Mouse (Mus musculus) left cerebral cortex, postnatal 10 days (tissue): ENCODE results near the gene Wfdc2. TPM values are rescaled to one million over a fixed set of nuclear protein-coding genes. Genes with fewer than 3 reads are reported as not detected.
"Not testable (repeated sequence)": the region's sequence is repeated elsewhere in the genome, so short reads cannot be mapped to it uniquely, and the experiment has no call there.

Source experiments
- DNase-seq, 2 experiments: peaks; one replicate each; pipeline ENCODE4 v3.0.0; 2021 to 2022; ENCODE audit warnings: low spot score in 2 of 2, mixed read lengths in 1 of 2; ENCODE audit errors: extremely low spot score in 1 of 2
- intact Hi-C: fragments of 180-260 bp; cut with DNase I; formaldehyde crosslinking; loops from one replicate; pipeline ENCODE4 v1.15.1; 2025
- total RNA-seq, 2 experiments: library from RNA; stranded (reverse); gene quantifications; 2 replicates each; pipeline ENCODE4 v1.2.3; 2021

Gene Wfdc2
- total RNA-seq, 2 experiments from 2014 or later = 0.84 TPM; not detected in 1

GRCm38 (mm10) chr2:164542598-164542997, 19.6 kb upstream of the Wfdc2 start:
- intact Hi-C loops = no loop called here
- DNase-seq = no peak

- DNase-seq = no peak
- intact Hi-C loops = no loop called here
Measured at GRCm38 (mm10) chr2:164543745-164544144, 18.5 kb upstream of the Wfdc2 start.

- DNase-seq = no peak
- intact Hi-C loops = no loop called here
Measured at GRCm38 (mm10) chr2:164544454-164545097, 17.6 kb upstream of the Wfdc2 start.

- intact Hi-C loops = no loop called here
- DNase-seq = no peak
Measured at GRCm38 (mm10) chr2:164549338-164549737, 12.9 kb upstream of the Wfdc2 start.

GRCm38 (mm10) chr2:164549963-164550894, 12.0 kb upstream of the Wfdc2 start:
- DNase-seq = peak in 1 of 2 experiments; percentile 62
- intact Hi-C loops = no loop called here

- intact Hi-C loops = no loop called here
- DNase-seq = no peak
Measured at GRCm38 (mm10) chr2:164550895-164551269, 11.3 kb upstream of the Wfdc2 start.

- intact Hi-C loops = no loop called here
Measured at GRCm38 (mm10) chr2:164551502-164551901, 10.7 kb upstream of the Wfdc2 start.

GRCm38 (mm10) chr2:164558426-164558825, 3.8 kb upstream of the Wfdc2 start:
- intact Hi-C loops = no loop called here
- peak in 1 of 2 experiments; percentile 40 for DNase-seq

More at GRCm38 (mm10) chr2:164551502-164551901, 10.7 kb upstream of the Wfdc2 start:
- DNase-seq = no peak

GRCm38 (mm10) chr2:164558991-164559645, 3.1 kb upstream of the Wfdc2 start:
- DNase-seq = no peak
- intact Hi-C loops = no loop called here

- intact Hi-C loops = loop anchor here (10.0 kb wide), 1 partner anchor 85 kb away; the partner anchor contains the start of gene Trp53tg5
- DNase-seq = no peak
Measured at GRCm38 (mm10) chr2:164560106-164560505, 2.1 kb upstream of the Wfdc2 start.

- DNase-seq = peak; percentile 41 to 54
- intact Hi-C loops = loop anchor here (2.0 to 10.0 kb wide), 2 partner anchors 89 to 147 kb away; partner anchors contain the start of gene Trp53tg5
Measured at GRCm38 (mm10) chr2:164563339-164564038, 1.3 kb downstream of the Wfdc2 start.

- intact Hi-C loops = loop anchor here (10.0 kb wide), 1 partner anchor 90 kb away; the partner anchor contains the start of gene Trp53tg5
- DNase-seq = no peak
Measured at GRCm38 (mm10) chr2:164564346-164564745, 2.1 kb downstream of the Wfdc2 start.

GRCm38 (mm10) chr2:164566997-164567396, 4.8 kb downstream of the Wfdc2 start:
- DNase-seq = no peak
- intact Hi-C loops = loop anchor here (10.0 kb wide), 1 partner anchor 92 kb away; the partner anchor contains the start of gene Trp53tg5

GRCm38 (mm10) chr2:164567460-164567859, 5.2 kb downstream of the Wfdc2 start:
- intact Hi-C loops = loop anchor here (10.0 kb wide), 1 partner anchor 93 kb away; the partner anchor contains the start of gene Trp53tg5
- no peak for DNase-seq

GRCm38 (mm10) chr2:164573359-164573758, 11.1 kb downstream of the Wfdc2 start, which contains the start of gene Spint3:
Gene Spint3 (minus strand): TSS chr2:164573459.
- DNase-seq, intact Hi-C loops: not testable (repeated sequence)

GRCm38 (mm10) chr2:164585025-164585725, 23.0 kb downstream of the Wfdc2 start, which contains the start of gene Wfdc6a:
Gene Wfdc6a (minus strand): TSS chr2:164585447.
- intact Hi-C loops, DNase-seq: not testable (repeated sequence)

- peak in 1 of 2 experiments; percentile 31 for DNase-seq
Measured at GRCm38 (mm10) chr2:164592014-164592413, 29.8 kb downstream of the Wfdc2 start.

GRCm38 (mm10) chr2:164593494-164593893, 31.3 kb downstream of the Wfdc2 start, which contains the start of gene Eppin:
Gene Eppin (minus strand): TSS chr2:164593594.
- DNase-seq = no peak
- intact Hi-C loops = no loop called here

More at GRCm38 (mm10) chr2:164592014-164592413, 29.8 kb downstream of the Wfdc2 start:
- intact Hi-C loops = loop anchor here (1.0 kb wide), 1 partner anchor 134 kb away; no protein-coding TSS in a partner anchor
